ENCODE assay signal across 16 mouse cellular contexts in the genomic region with DNA sequence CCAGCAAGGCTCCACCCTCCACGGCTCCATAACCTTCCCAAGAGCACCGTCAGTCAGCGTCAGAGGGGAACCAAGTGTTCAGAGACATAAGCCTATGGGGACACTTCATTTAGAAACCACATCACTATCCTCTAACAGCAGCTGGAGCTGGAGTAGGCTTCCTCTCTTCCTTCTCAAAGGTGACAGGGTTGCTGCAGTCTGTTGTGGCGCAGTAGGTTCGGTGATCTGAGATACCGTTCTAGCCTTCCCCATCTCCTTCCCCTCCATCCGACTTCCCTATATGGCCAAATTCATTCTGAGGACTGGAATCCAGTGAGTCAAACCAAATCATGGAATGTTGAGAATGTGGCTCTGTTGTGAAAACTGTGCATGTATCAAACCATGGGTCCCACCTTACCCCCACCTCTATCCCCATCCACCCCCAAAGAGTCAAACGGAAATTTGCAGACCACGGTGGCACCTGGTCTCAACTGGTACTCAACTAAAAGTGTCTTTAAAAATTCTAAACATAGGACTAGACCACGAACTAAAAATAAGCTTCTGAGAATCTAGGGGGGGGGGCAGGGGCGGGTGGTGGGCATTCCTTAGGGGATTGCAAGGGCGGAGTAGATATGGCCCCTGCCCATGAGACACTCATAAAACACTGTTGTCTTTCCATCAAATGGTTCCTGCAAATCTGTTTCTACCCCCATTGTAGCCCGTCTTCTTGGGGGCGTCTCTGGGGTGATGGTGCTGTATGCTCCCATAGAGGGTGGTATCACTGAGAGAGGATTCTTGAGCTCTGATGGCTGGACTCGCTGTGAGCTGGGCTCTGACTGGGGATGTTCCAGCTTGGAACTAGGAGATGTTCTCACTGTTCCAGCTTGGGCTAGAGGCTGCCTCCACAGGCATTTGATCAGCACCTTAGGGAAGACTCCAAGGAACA.
DNase-seq lines count a peak whose midpoint lies in the region; ATAC-seq and TF ChIP-seq lines count a peak whose summit lies in the region.
"Had no signal": no experiment of that assay in that cellular context is flagged by ENCODE, and none has a peak within 500 bp of the region (broad histone marks: within the 10 kb centered on the region; RNA-seq: fewer than 3 reads in every experiment).

No protein-coding gene starts in this region.

- ATAC-seq in heart, postnatal 0 days (ENCODE audit: insufficient read depth, low read depth), result peak; percentile 30; the same call in 1 of the 2 replicates
- ATAC-seq: CD4-positive, CD25-positive, alpha-beta regulatory T cell, adult 4 months; forebrain, postnatal 0 days; intestine, postnatal 0 days had no signal

- H3K9ac ChIP-seq in heart, postnatal 0 days (replicated peaks; ENCODE audit: low read depth, low read length), result no peak overlapping the region
- H3K9ac ChIP-seq: forebrain, postnatal 0 days; hindbrain, embryonic 12.5 days; limb, embryonic 13.5 days; lung, embryonic 14.5 days had no signal

- H3K27me3 ChIP-seq in heart, postnatal 0 days (ENCODE audit: control insufficient read depth, insufficient read depth, low read length), result no peaks in the 10 kb centered on the region
- no peaks in the 10 kb centered on the region for H3K27me3 ChIP-seq in small intestine, adult 2 months (ENCODE audit: control insufficient read depth, insufficient read depth, low read length)
- H3K27me3 ChIP-seq: hindbrain, embryonic 12.5 days; limb, embryonic 13.5 days had no signal

- H3K4me2 ChIP-seq in heart, postnatal 0 days (ENCODE audit: low read depth, low read length), result 0 out of 2 replicates have a peak overlapping the region, but pooled peaks have one; percentile 5
- H3K4me2 ChIP-seq: hindbrain, embryonic 12.5 days; limb, embryonic 13.5 days; lung, embryonic 14.5 days had no signal

- no peak for DNase-seq in heart, postnatal 0 days (ENCODE audit: low spot score)
- DNase-seq in heart, postnatal 10 days, result no peak
- DNase-seq in CD4-positive helper T cell, adult 2 months (ENCODE audit: low read depth, low spot score), result peak; percentile 44
- DNase-seq in left cerebral cortex, adult 9 months (ENCODE audit: low spot score in 2 of 2), result no peak
- DNase-seq in frontal cortex, postnatal 10 days (ENCODE audit: low spot score in 2 of 2), result no peak
- no peak for DNase-seq in testis, postnatal 14 days (ENCODE audit: low spot score)
- DNase-seq: cerebellum, adult 18-20 months; forebrain, postnatal 0 days; lung, embryonic 14.5 days; right cerebral cortex, postnatal 14 days had no signal

- 53% methylated on average over 15 of the region's 15 CpGs for WGBS in heart, postnatal 0 days
- 20% methylated on average over 15 of the region's 15 CpGs for WGBS in bone marrow, adult 2 months
- 73% methylated on average over 15 of the region's 15 CpGs for WGBS in small intestine, adult 2 months

- no peaks in the 10 kb centered on the region for H3K36me3 ChIP-seq in heart, postnatal 0 days (replicated peaks; ENCODE audit: control insufficient read depth, insufficient read depth, low read length)
- H3K36me3 ChIP-seq in small intestine, adult 2 months (ENCODE audit: control insufficient read depth, insufficient read depth, low read length), result no peaks in the 10 kb centered on the region

- no peak overlapping the region for H3K27ac ChIP-seq in heart, postnatal 0 days (ENCODE audit: low read depth)
- peak overlapping the region; percentile 50 for H3K27ac ChIP-seq in bone marrow, adult 2 months (ENCODE audit: control insufficient read depth, insufficient read depth, low read depth, low read length, poor library complexity)
- H3K27ac ChIP-seq in small intestine, adult 2 months (ENCODE audit: insufficient read depth, low read depth, low read length), result peak overlapping the region; percentile 53
- H3K27ac ChIP-seq: hindbrain, embryonic 12.5 days; limb, embryonic 13.5 days had no signal

- H3K4me1 ChIP-seq in heart, postnatal 0 days (ENCODE audit: control insufficient read depth, insufficient read depth), result peaks cover 12% of the 10 kb centered on the region
- H3K4me1 ChIP-seq in bone marrow, adult 2 months (ENCODE audit: control insufficient read depth, insufficient read depth, low read length), result peaks cover 19% of the 10 kb centered on the region
- H3K4me1 ChIP-seq in small intestine, adult 2 months (ENCODE audit: control insufficient read depth, insufficient read depth, insufficient read length, low read length), result no peaks in the 10 kb centered on the region

- no peaks in the 10 kb centered on the region for H3K9me3 ChIP-seq in heart, postnatal 0 days (replicated peaks; ENCODE audit: control insufficient read depth, low read length)
- H3K9me3 ChIP-seq: hindbrain, embryonic 12.5 days; limb, embryonic 13.5 days had no signal

- TF ChIP-seq POLR2A in bone marrow, adult 2 months (IDR thresholded peaks at IDR 0.05; ENCODE audit: borderline replicate concordance, control insufficient read depth, low read depth, low read length), result no peak
- no peak for TF ChIP-seq POLR2A in small intestine, adult 2 months (IDR thresholded peaks at IDR 0.05; ENCODE audit: low read depth, low read length)

- intact Hi-C loops in heart, postnatal 10 days (cut with DNase I), result loop anchor here (5.0 kb wide), 1 partner anchor 118 kb away; no protein-coding TSS in a partner anchor

- TF ChIP-seq EP300 in heart, postnatal 0 days (IDR thresholded peaks at IDR 0.05; ENCODE audit: low read depth), result no peak

- H3K4me3 ChIP-seq in heart, postnatal 0 days (ENCODE audit: low read depth, low read length), result no peak overlapping the region
- no peak overlapping the region for H3K4me3 ChIP-seq in bone marrow, adult 2 months (replicated peaks; ENCODE audit: control insufficient read depth, low read depth, low read length)
- no peak overlapping the region for H3K4me3 ChIP-seq in small intestine, adult 2 months (ENCODE audit: low read depth, low read length)
- H3K4me3 ChIP-seq: hindbrain, embryonic 12.5 days; limb, embryonic 13.5 days had no signal

- no peak for TF ChIP-seq CTCF in heart, postnatal 0 days (IDR thresholded peaks at IDR 0.05; ENCODE audit: low read depth)
- no peak for TF ChIP-seq CTCF in bone marrow, adult 2 months (IDR thresholded peaks at IDR 0.05; ENCODE audit: control insufficient read depth, insufficient read depth, low read length)
- TF ChIP-seq CTCF in small intestine, adult 2 months (IDR thresholded peaks at IDR 0.05; ENCODE audit: extremely low read depth, insufficient read length, insufficient replicate concordance, low read depth, low read length), result no peak
